Mouse (Mus musculus): ENCODE measurements around the gene Nfya.

DNA sequence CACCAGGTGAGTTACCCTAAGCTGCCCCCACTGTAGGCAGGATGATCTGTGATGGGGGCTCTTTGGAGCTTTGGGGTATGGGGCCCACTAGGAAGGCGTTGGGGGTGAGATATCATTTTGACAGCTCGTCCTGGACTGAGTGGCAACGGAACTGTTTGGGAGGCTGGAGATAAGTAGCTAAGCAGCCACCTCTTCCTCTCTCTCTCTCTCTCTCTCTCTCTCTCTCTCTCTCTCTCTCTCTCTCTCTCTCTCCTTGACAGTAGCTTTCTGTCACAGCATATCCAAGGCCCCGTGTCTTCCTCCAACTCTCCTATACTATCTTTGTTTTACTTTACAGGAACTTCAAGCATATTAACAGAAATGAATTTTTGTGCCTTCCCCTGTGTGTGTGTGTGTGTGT lies 49.2 kb downstream of the Nfya start:
- TF ChIP-seq POLR2A (IDR thresholded peaks at IDR 0.05; ENCODE audit: insufficient read depth, low read depth, low read length) = no peak
- TF ChIP-seq CTCF (IDR thresholded peaks at IDR 0.05) = no peak
